Mouse (Mus musculus): ENCODE data around the gene Gm47985. TPM values are rescaled to one million over a fixed set of nuclear protein-coding genes. Genes with fewer than 3 reads are reported as not detected.
"Not testable (repeated sequence)": the region's sequence is repeated elsewhere in the genome, so short reads cannot be mapped to it uniquely, and the experiment has no call there.

The Gm47985 gene
- polyA plus RNA-seq, 1 experiment, result not detected

GRCm38 (mm10) chr1:151153056-151153652 lies 29.2 kb upstream of the Gm47985 start:
- TF ChIP-seq CTCF (IDR thresholded peaks at IDR 0.05; ENCODE audit: borderline replicate concordance, insufficient read depth, low read depth, low read length) (no peak), POLR2A (IDR thresholded peaks at IDR 0.05; ENCODE audit: borderline replicate concordance, insufficient read depth, low read length) (no peak)
- no peak for DNase-seq
- 84% methylated on average over 6 of the region's 6 CpGs for WGBS
- Histone ChIP-seq H3K4me3 (replicated peaks; ENCODE audit: insufficient read depth, low read depth, low read length) (no peak overlapping the region), H3K27ac (ENCODE audit: insufficient read depth, low read length) (no peak overlapping the region), H3K4me1 (ENCODE audit: control insufficient read depth, insufficient read depth, low read length) (no peaks in the 10 kb centered on the region), H3K27me3 (ENCODE audit: control insufficient read depth, insufficient read depth, low read length) (no peaks in the 10 kb centered on the region)

GRCm38 (mm10) chr1:151154131-151154530 lies 28.2 kb upstream of the Gm47985 start:
- H3K27ac ChIP-seq (ENCODE audit: insufficient read depth, low read length); H3K27me3 ChIP-seq (ENCODE audit: control insufficient read depth, insufficient read depth, low read length); DNase-seq; H3K4me1 ChIP-seq (ENCODE audit: control insufficient read depth, insufficient read depth, low read length); H3K4me3 ChIP-seq (replicated peaks; ENCODE audit: insufficient read depth, low read depth, low read length): not testable (repeated sequence)
- 92% methylated on average over 9 of the region's 9 CpGs for WGBS

GRCm38 (mm10) chr1:151156129-151156528 lies 26.2 kb upstream of the Gm47985 start:
- Histone ChIP-seq H3K27ac (ENCODE audit: insufficient read depth, low read length) (no peak overlapping the region), H3K4me3 (replicated peaks; ENCODE audit: insufficient read depth, low read depth, low read length) (no peak overlapping the region), H3K4me1 (ENCODE audit: control insufficient read depth, insufficient read depth, low read length) (no peaks in the 10 kb centered on the region), H3K27me3 (ENCODE audit: control insufficient read depth, insufficient read depth, low read length) (no peaks in the 10 kb centered on the region)
- 98% methylated on average over 3 of the region's 3 CpGs for WGBS
- no peak for TF ChIP-seq CTCF (IDR thresholded peaks at IDR 0.05; ENCODE audit: borderline replicate concordance, insufficient read depth, low read depth, low read length)
- TF ChIP-seq POLR2A (IDR thresholded peaks at IDR 0.05; ENCODE audit: borderline replicate concordance, insufficient read depth, low read length), result no peak
- no peak for DNase-seq

GRCm38 (mm10) chr1:151156777-151157632 lies 25.3 kb upstream of the Gm47985 start:
- Histone ChIP-seq H3K4me3 (replicated peaks; ENCODE audit: insufficient read depth, low read depth, low read length) (no peak overlapping the region), H3K27ac (ENCODE audit: insufficient read depth, low read length) (no peak overlapping the region), H3K4me1 (ENCODE audit: control insufficient read depth, insufficient read depth, low read length) (no peaks in the 10 kb centered on the region), H3K27me3 (ENCODE audit: control insufficient read depth, insufficient read depth, low read length) (no peaks in the 10 kb centered on the region)
- TF ChIP-seq POLR2A (IDR thresholded peaks at IDR 0.05; ENCODE audit: borderline replicate concordance, insufficient read depth, low read length) (no peak), CTCF (IDR thresholded peaks at IDR 0.05; ENCODE audit: borderline replicate concordance, insufficient read depth, low read depth, low read length) (no peak)
- WGBS, result 79% methylated on average over 7 of the region's 7 CpGs
- no peak for DNase-seq

- no peak overlapping the region for H3K27ac ChIP-seq (ENCODE audit: insufficient read depth, low read length)
- no peaks in the 10 kb centered on the region for H3K4me1 ChIP-seq (ENCODE audit: control insufficient read depth, insufficient read depth, low read length)
- H3K4me3 ChIP-seq (replicated peaks; ENCODE audit: insufficient read depth, low read depth, low read length), result no peak overlapping the region
- WGBS, result 27% methylated on average over 9 of the region's 9 CpGs
- H3K27me3 ChIP-seq (ENCODE audit: control insufficient read depth, insufficient read depth, low read length), result no peaks in the 10 kb centered on the region
- TF ChIP-seq POLR2A (IDR thresholded peaks at IDR 0.05; ENCODE audit: borderline replicate concordance, insufficient read depth, low read length) (no peak), CTCF (IDR thresholded peaks at IDR 0.05; ENCODE audit: borderline replicate concordance, insufficient read depth, low read depth, low read length) (no peak)
- DNase-seq, result no peak
These were observed 24.1 kb upstream of the Gm47985 start for GRCm38 (mm10) chr1:151157963-151158856.

GRCm38 (mm10) chr1:151158857-151159510 lies 23.4 kb upstream of the Gm47985 start:
- 99% methylated on average over 2 of the region's 2 CpGs for WGBS
- no peaks in the 10 kb centered on the region for H3K27me3 ChIP-seq (ENCODE audit: control insufficient read depth, insufficient read depth, low read length)
- H3K4me3 ChIP-seq (replicated peaks; ENCODE audit: insufficient read depth, low read depth, low read length), result no peak overlapping the region
- H3K27ac ChIP-seq (ENCODE audit: insufficient read depth, low read length), result no peak overlapping the region
- TF ChIP-seq CTCF (IDR thresholded peaks at IDR 0.05; ENCODE audit: borderline replicate concordance, insufficient read depth, low read depth, low read length) (no peak), POLR2A (IDR thresholded peaks at IDR 0.05; ENCODE audit: borderline replicate concordance, insufficient read depth, low read length) (no peak)
- H3K4me1 ChIP-seq (ENCODE audit: control insufficient read depth, insufficient read depth, low read length), result no peaks in the 10 kb centered on the region
- DNase-seq, result no peak

- H3K4me1 ChIP-seq (ENCODE audit: control insufficient read depth, insufficient read depth, low read length), result no peaks in the 10 kb centered on the region
- H3K27me3 ChIP-seq (ENCODE audit: control insufficient read depth, insufficient read depth, low read length), result no peaks in the 10 kb centered on the region
- WGBS, result 53% methylated on average over 8 of the region's 8 CpGs
- TF ChIP-seq CTCF (IDR thresholded peaks at IDR 0.05; ENCODE audit: borderline replicate concordance, insufficient read depth, low read depth, low read length) (no peak), POLR2A (IDR thresholded peaks at IDR 0.05; ENCODE audit: borderline replicate concordance, insufficient read depth, low read length) (no peak)
- no peak overlapping the region for H3K4me3 ChIP-seq (replicated peaks; ENCODE audit: insufficient read depth, low read depth, low read length)
- H3K27ac ChIP-seq (ENCODE audit: insufficient read depth, low read length), result no peak overlapping the region
- no peak for DNase-seq
These were observed 16.3 kb upstream of the Gm47985 start for GRCm38 (mm10) chr1:151166031-151166430.
